In genomic region chr11:63943947-63944346, GRCm38 (mm10) we compare ENCODE assay signal across 24 mouse cellular contexts.
"Had no signal": no experiment of that assay in that cellular context is flagged by ENCODE, and none has a peak within 500 bp of the region (broad histone marks: within the 10 kb centered on the region; RNA-seq: fewer than 3 reads in every experiment).

No protein-coding gene starts in this region.

- H3K4me3 ChIP-seq: gastrocnemius, adult 2 months; heart, adult 2 months; hindbrain, embryonic 10.5 days; hindbrain, embryonic 12.5 days; layer of hippocampus, adult 2 months; left cerebral cortex, adult 2 months; limb, embryonic 13.5 days; limb, embryonic 15.5 days; liver, embryonic 12.5 days had no signal

- ATAC-seq: hindbrain, embryonic 16.5 days; intestine, embryonic 16.5 days; liver, embryonic 12.5 days had no signal

- H3K27ac ChIP-seq: gastrocnemius, adult 2 months; heart, adult 2 months; hindbrain, embryonic 10.5 days; hindbrain, embryonic 12.5 days; hindbrain, embryonic 14.5 days; layer of hippocampus, adult 2 months; left cerebral cortex, adult 2 months; limb, embryonic 13.5 days; limb, embryonic 15.5 days; liver, embryonic 12.5 days; liver, embryonic 14.5 days had no signal

- H3K9ac ChIP-seq: hindbrain, embryonic 12.5 days; hindbrain, embryonic 14.5 days; limb, embryonic 13.5 days; limb, embryonic 15.5 days; liver, embryonic 12.5 days; liver, embryonic 14.5 days had no signal

- H3K4me2 ChIP-seq: heart, embryonic 11.5 days; hindbrain, embryonic 12.5 days; hindbrain, embryonic 14.5 days; limb, embryonic 13.5 days; limb, embryonic 15.5 days; liver, embryonic 12.5 days had no signal

- H3K27me3 ChIP-seq: limb, embryonic 15.5 days had no signal

- DNase-seq: gastrocnemius, adult 2 months; gastrocnemius, postnatal 10 days; gastrocnemius, postnatal 25 days; heart, adult 2 months; heart, postnatal 10 days; heart, postnatal 4 days; kidney, adult 11 months; kidney, adult 2 months; kidney, adult 9 months; kidney, postnatal 10 days; kidney, postnatal 25 days; kidney, postnatal 4 days had no signal

- H3K4me1 ChIP-seq: hindbrain, embryonic 10.5 days; hindbrain, embryonic 12.5 days; liver, embryonic 12.5 days had no signal

- H3K36me3 ChIP-seq: hindbrain, embryonic 10.5 days; hindbrain, embryonic 12.5 days; limb, embryonic 13.5 days; limb, embryonic 15.5 days; liver, embryonic 12.5 days had no signal

- H3K9me3 ChIP-seq: hindbrain, embryonic 10.5 days; hindbrain, embryonic 12.5 days; limb, embryonic 13.5 days; limb, embryonic 15.5 days; liver, embryonic 12.5 days had no signal
